Mouse (Mus musculus) erythroblast, embryonic 14.5 days (primary cell): ENCODE measurements around the gene Agpat1. TPM values are rescaled to one million over a fixed set of nuclear protein-coding genes. Genes with fewer than 3 reads are reported as not detected.

Source experiments
- H3K27me3 ChIP-seq: 2 replicates; pipeline ENCODE4 v1.6.1; 2012; ENCODE audit warnings: inconsistent platforms; ENCODE audit not compliant: control insufficient read depth
- H3K36me3 ChIP-seq: 2 replicates; pipeline ENCODE4 v1.6.1; 2012; ENCODE audit warnings: mild to moderate bottlenecking, inconsistent platforms; ENCODE audit not compliant: control insufficient read depth
- H3K4me1 ChIP-seq: 2 replicates; pipeline ENCODE4 v1.6.1; 2012; ENCODE audit warnings: inconsistent platforms; ENCODE audit not compliant: control insufficient read depth
- H3K4me3 ChIP-seq: replicated peaks from 2 replicates; pipeline ENCODE3; 2012; ENCODE audit warnings: moderate library complexity, mild to moderate bottlenecking, inconsistent platforms
- H3K9me3 ChIP-seq: 2 replicates; pipeline ENCODE4 v1.6.1; 2012; ENCODE audit warnings: low read length, inconsistent platforms, mixed read lengths; ENCODE audit not compliant: control insufficient read depth
- GATA1 ChIP-seq: IDR thresholded peaks from 2 replicates; pipeline ENCODE4 v1.6.1; 2012; ENCODE audit warnings: low read length, inconsistent platforms, mixed read lengths
- TAL1 ChIP-seq: IDR thresholded peaks from 3 replicates; pipeline ENCODE4 v1.6.1; 2012; ENCODE audit warnings: low read length, inconsistent platforms, mixed read lengths
- polyA plus RNA-seq: library from polyadenylated mRNA; stranded (reverse); fragments of >175 nt; gene quantifications from 2 replicates; pipeline ENCODE4 v1.2.3, GENCODE M21; 2012

Agpat1 gene
- polyA plus RNA-seq, 1 experiment, result 18.7 TPM

DNA sequence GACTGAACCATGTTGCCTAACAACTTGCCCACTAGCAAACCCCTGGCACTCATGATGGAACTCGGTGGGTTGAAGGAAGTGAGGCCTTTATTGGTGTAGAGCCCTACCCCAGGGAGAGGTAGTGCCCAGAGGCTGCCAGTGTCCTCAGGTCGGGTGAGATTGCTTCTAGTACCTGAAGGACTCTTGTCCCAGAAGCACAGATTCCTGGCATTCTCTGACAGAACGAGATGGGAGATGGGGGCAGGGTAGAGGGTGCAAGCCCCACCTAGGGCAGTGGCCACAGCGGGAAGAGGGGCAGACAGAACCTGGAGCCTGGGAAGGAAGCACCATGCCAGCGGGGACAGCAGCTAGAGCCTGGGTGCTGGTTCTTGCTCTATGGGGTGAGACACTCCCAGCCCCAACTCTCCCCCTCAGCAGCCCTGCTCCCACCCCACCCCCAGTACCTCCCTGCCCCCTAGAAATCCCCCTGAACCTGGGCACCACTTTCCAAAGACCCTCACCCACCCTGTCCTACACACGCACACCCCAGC, 6.4 kb upstream of the Agpat1 start, which contains the start of gene Ager:
TSS of gene Ager (plus strand) at position 297 of the 530 bp plus-strand sequence.
- Histone ChIP-seq H3K4me3 (no peak within 1 kb of the TSS), H3K9me3 (no peaks in the 10 kb centered on the region), H3K36me3 (peaks cover 51% of the 10 kb centered on the region), H3K27me3 (peaks cover 2% of the 10 kb centered on the region; the same call in 1 of the 2 replicates), H3K4me1 (peaks cover 61% of the 10 kb centered on the region)
- TF ChIP-seq TAL1, result no peak
- no peak for TF ChIP-seq GATA1

GRCm38 (mm10) chr17:34599891-34600290, 4.2 kb upstream of the Agpat1 start:
- H3K4me3 ChIP-seq, result no peak overlapping the region
- H3K4me1 ChIP-seq, result peaks cover 54% of the 10 kb centered on the region
- TF ChIP-seq GATA1 (no peak), TAL1 (no peak)
- peaks cover 2% of the 10 kb centered on the region; the same call in 1 of the 2 replicates for H3K27me3 ChIP-seq
- no peaks in the 10 kb centered on the region for H3K9me3 ChIP-seq
- peaks cover 39% of the 10 kb centered on the region for H3K36me3 ChIP-seq

DNA sequence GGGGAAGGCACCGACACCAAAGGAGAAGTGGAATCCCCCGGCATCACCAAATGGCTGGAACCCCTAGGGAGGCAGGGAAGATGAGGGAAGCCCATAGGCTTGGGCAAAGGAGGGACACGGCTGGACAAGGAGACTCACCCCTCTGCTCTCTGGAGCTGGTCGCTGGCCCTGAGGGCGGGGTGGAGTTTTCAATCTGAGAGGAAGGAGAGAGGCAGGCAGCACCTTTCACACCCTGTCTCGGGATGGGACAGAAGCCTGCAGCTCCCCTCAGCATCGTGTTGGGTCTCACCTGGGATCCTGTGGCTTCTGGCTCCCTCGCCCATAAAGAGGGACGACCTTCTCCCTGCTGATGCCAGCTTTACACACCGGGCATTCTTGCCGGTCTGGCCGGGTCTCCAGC, 2.3 kb upstream of the Agpat1 start:
- TF ChIP-seq TAL1 (no peak), GATA1 (no peak)
- Histone ChIP-seq H3K4me1 (peaks cover 71% of the 10 kb centered on the region), H3K4me3 (peak overlapping the region; percentile 94), H3K36me3 (peaks cover 29% of the 10 kb centered on the region), H3K9me3 (no peaks in the 10 kb centered on the region), H3K27me3 (peaks cover 2% of the 10 kb centered on the region; the same call in 1 of the 2 replicates)

- Histone ChIP-seq H3K4me1 (peaks cover 74% of the 10 kb centered on the region), H3K9me3 (no peaks in the 10 kb centered on the region), H3K36me3 (peaks cover 42% of the 10 kb centered on the region), H3K27me3 (no peaks in the 10 kb centered on the region), H3K4me3 (peak within 1 kb of the TSS; percentile 94)
- TF ChIP-seq TAL1 (no peak), GATA1 (no peak)
Observed at GRCm38 (mm10) chr17:34603375-34604060, 544 bp upstream of the Agpat1 start, which contains the start of gene Rnf5. Rnf5 (minus strand) TSS chr17:34603690.

- no peak for TF ChIP-seq GATA1
- no peak for TF ChIP-seq TAL1
- Histone ChIP-seq H3K4me3 (peak overlapping the region; percentile 94), H3K36me3 (peaks cover 41% of the 10 kb centered on the region), H3K27me3 (no peaks in the 10 kb centered on the region), H3K9me3 (no peaks in the 10 kb centered on the region), H3K4me1 (peaks cover 74% of the 10 kb centered on the region)
Observed at GRCm38 (mm10) chr17:34604511-34605237, 612 bp downstream of the Agpat1 start.

DNA sequence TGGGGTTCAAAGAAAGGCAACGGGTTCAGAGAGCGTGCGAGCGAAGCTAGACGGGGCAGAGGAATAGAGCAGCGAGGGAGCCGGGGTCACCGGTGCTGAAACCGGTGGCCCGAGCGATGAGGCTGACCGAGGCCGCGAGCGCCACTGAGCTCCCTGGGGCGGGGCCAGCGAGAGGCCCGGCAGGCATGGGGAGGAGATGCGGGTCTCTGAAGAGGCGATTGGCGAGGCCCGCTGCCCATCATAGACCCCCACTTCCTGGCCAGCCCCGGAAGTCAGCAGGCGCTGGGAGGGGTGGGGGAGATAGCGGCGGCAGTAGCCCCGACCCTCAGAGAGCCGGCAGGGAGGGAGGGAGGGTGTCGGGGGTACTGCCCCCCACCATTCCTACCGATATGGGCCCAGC, 1.5 kb downstream of the Agpat1 start:
- Histone ChIP-seq H3K27me3 (no peaks in the 10 kb centered on the region), H3K4me3 (peak overlapping the region; percentile 94), H3K4me1 (peaks cover 68% of the 10 kb centered on the region), H3K36me3 (peaks cover 39% of the 10 kb centered on the region), H3K9me3 (no peaks in the 10 kb centered on the region)
- TF ChIP-seq TAL1, result no peak
- TF ChIP-seq GATA1, result no peak

- peaks cover 66% of the 10 kb centered on the region for H3K4me1 ChIP-seq
- no peak for TF ChIP-seq TAL1
- no peak for TF ChIP-seq GATA1
- H3K27me3 ChIP-seq, result no peaks in the 10 kb centered on the region
Observed at GRCm38 (mm10) chr17:34606186-34607039, 2.4 kb downstream of the Agpat1 start.

DNA sequence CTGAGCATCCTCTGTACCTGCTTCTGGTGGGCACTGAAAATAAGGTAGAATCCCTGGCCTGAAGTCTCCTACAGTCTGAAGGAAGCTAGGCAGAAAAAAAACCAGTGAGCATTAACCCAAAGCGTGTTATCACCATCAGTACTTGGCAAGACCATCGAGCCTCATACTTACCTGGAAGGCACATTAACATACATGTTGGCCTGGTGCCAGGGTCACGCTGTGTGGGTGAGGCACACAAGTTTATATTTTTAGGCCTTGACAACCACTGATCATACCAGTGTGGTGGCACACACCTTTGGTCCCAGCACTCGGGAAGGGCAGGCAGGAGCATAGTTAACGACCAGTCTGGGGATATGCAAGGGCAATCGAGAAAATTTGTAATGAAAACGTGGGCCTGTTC, 3.9 kb downstream of the Agpat1 start:
- Histone ChIP-seq H3K27me3 (no peaks in the 10 kb centered on the region), H3K4me1 (peaks cover 56% of the 10 kb centered on the region), H3K36me3 (peaks cover 47% of the 10 kb centered on the region), H3K9me3 (no peaks in the 10 kb centered on the region), H3K4me3 (no peak overlapping the region)
- TF ChIP-seq TAL1 (no peak), GATA1 (no peak)

More at GRCm38 (mm10) chr17:34606186-34607039, 2.4 kb downstream of the Agpat1 start:
- Histone ChIP-seq H3K4me3 (peak overlapping the region; percentile 94), H3K9me3 (no peaks in the 10 kb centered on the region), H3K36me3 (peaks cover 40% of the 10 kb centered on the region)
